Mouse (Mus musculus): Measurements from ENCODE around the gene Hes6.

GRCm38 (mm10) chr1:91365816-91366214, 48.0 kb downstream of the Hes6 start:
- TF ChIP-seq CTCF (IDR thresholded peaks at IDR 0.05; ENCODE audit: low read depth, low read length), result no peak
- no peak for TF ChIP-seq GATA1 (IDR thresholded peaks at IDR 0.05; ENCODE audit: borderline replicate concordance, low read length)
- no peak for TF ChIP-seq TAL1 (conservative IDR thresholded peaks at IDR 0.05; ENCODE audit: low read depth, low read length)

Measured in G1E (cell line).